Mouse (Mus musculus): Measurements from ENCODE around the gene Fndc1.

- TF ChIP-seq CTCF (conservative IDR thresholded peaks at IDR 0.05; ENCODE audit: insufficient read depth, insufficient read length, low read depth, low read length) (no peak), POLR2A (IDR thresholded peaks at IDR 0.05; ENCODE audit: low read depth, low read length) (no peak)
Measured at GRCm38 (mm10) chr17:7795584-7795983, 31.5 kb downstream of the Fndc1 start.
